Mouse (Mus musculus) bone marrow, adult 2 months (tissue): ENCODE measurements around the gene Lrch3.

Experiments used
- CTCF ChIP-seq: fragments of 200-500 bp; IDR thresholded peaks from 2 replicates; pipeline ENCODE4 v1.5.1; 2011; ENCODE audit warnings: low read length, control low read depth; ENCODE audit not compliant: control insufficient read depth, insufficient read depth
- POLR2A ChIP-seq: fragments of 200-500 bp; IDR thresholded peaks from 2 replicates; pipeline ENCODE4 v1.6.1; 2011; ENCODE audit warnings: low read depth, mild to moderate bottlenecking, control low read depth, low read length, borderline replicate concordance; ENCODE audit not compliant: control insufficient read depth

- no peak for TF ChIP-seq POLR2A
- no peak for TF ChIP-seq CTCF
Measured at GRCm38 (mm10) chr16:32935088-32935487, 21.2 kb downstream of the Lrch3 start.
